Mouse (Mus musculus): ENCODE measurements at regions not wholly inside any gene's neighbourhood (a gene's known extent, or its start where the extent isn't known, plus 50 kb on each side); places are given as distances from the start of the nearest gene placed in this dataset.

DNA sequence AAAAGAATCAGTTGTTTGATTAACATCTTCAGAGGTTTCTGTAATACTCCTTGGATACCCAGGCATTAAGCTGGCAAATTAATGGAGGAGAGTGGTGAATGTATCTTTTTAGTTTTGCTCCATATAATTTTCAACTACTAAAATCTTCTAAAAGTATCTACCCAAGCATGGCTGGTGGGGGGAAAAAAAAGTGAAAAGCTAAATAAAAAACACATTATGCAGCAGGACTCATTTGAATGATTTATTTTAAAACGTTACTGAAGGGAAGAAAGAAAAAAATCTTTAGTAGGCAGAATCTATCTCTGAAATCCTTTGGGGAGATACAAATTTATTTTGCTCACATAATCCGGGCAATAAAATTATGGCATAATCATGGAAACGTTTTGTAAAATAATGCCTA, 443.9 kb upstream of the Mon1b start:
- H3K27ac ChIP-seq (replicated peaks): no peak overlapping the region
- ATAC-seq (replicated peaks): no peak
- H3K9me3 ChIP-seq: no peaks in the 10 kb centered on the region
- no peak overlapping the region for H3K4me2 ChIP-seq (replicated peaks)
- H3K36me3 ChIP-seq: no peaks in the 10 kb centered on the region
- no peak overlapping the region for H3K4me3 ChIP-seq
- WGBS: 67% methylated on average over 3 of the region's 3 CpGs
- H3K27me3 ChIP-seq: no peaks in the 10 kb centered on the region
- no peak overlapping the region for H3K9ac ChIP-seq (replicated peaks)
- H3K4me1 ChIP-seq: no peaks in the 10 kb centered on the region
